Mouse (Mus musculus): ENCODE results near the gene Mbnl1. TPM values are rescaled to one million over a fixed set of nuclear protein-coding genes. Genes with fewer than 3 reads are reported as not detected.
A peak's percentile ranks its signal among the peaks of the same experiment; 100 is the strongest.

Gene Mbnl1
- polyA plus RNA-seq, 1 experiment from 2014 or later: 106 TPM

DNA sequence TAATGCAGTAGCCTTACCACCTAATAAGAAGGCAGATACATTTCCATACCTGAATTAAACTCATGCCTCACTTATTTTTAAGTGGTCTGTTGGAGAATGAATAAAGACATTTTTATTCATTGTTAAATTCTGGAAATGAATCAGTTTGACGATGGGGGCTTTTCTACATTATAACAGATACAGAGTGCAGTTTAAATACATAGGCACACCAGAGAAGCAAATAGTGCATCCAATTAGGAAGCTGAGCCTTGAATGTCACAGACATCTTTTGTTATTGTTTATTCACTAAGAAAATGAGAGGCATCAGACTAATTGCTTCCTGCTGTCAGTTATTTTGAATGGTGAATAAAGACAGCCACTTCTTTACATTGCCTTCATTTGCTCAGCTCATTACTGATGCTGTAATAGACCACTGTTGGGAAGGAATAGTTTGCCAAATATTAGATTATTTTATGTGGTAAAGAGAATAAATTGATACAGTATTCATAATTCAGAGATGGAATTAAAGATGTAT is 95.6 kb downstream of the Mbnl1 start:
- H3K4me2 ChIP-seq (ENCODE audit: low read depth, low read length): no peak overlapping the region
- no peaks in the 10 kb centered on the region for H3K27me3 ChIP-seq (ENCODE audit: control insufficient read depth, insufficient read depth, low read length)
- H3K4me1 ChIP-seq (ENCODE audit: control insufficient read depth, insufficient read depth, low read length): peaks cover 16% of the 10 kb centered on the region
- no peak overlapping the region for H3K4me3 ChIP-seq (replicated peaks; ENCODE audit: low read length)
- 70% methylated on average over 1 of the region's 1 CpGs for whole genome bisulfite sequencing
- no peak overlapping the region for H3K9ac ChIP-seq (ENCODE audit: low read length)
- no peak for ATAC-seq (ENCODE audit: insufficient read depth, low FRiP score)
- H3K27ac ChIP-seq (ENCODE audit: low read length): no peak overlapping the region
- no peaks in the 10 kb centered on the region for H3K9me3 ChIP-seq (replicated peaks; ENCODE audit: control insufficient read depth, low read length)
- H3K36me3 ChIP-seq (ENCODE audit: control insufficient read depth, insufficient read depth, low read length): no peaks in the 10 kb centered on the region

DNA sequence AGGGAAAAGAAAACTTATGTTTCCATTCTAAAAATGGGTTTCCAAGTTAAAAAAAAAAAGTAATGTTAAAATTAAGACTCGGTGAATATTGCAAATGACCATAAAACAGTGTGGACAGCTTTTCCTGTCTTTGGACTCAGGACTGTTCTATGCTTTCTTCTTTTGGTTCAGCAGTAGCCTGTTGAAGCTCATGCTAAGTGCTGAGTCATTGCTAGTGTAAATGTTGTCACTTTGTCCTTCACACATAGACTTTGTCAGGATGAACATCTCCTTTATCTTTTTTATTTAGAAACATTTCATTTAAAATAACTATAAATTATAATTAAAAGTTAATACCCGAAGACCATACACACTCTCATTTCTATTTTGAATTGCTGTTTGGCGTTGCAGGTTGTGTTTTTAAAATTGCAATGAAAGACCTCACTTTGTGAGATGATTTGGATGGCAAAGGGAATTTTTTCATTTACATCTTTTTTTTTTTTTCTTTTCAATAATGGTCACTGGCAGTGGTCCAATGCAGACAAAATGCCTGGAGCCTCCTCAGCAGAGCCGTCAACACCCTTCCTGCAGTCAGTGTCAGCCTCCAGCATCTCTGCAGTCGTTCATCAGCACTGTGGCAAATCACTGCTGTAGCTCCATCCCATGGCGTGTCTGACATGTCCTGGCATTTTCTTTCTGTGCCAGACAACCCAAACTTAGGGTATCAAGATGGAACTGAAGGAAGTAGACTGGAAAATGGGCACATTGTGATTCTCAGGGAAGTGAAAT is 96.4 kb downstream of the Mbnl1 start:
- Histone ChIP-seq H3K4me3 (replicated peaks; ENCODE audit: low read length) (no peak overlapping the region), H3K9ac (ENCODE audit: low read length) (no peak overlapping the region), H3K27ac (ENCODE audit: low read length) (no peak overlapping the region), H3K4me1 (ENCODE audit: control insufficient read depth, insufficient read depth, low read length) (peaks cover 9% of the 10 kb centered on the region), H3K36me3 (ENCODE audit: control insufficient read depth, insufficient read depth, low read length) (no peaks in the 10 kb centered on the region), H3K27me3 (ENCODE audit: control insufficient read depth, insufficient read depth, low read length) (no peaks in the 10 kb centered on the region), H3K4me2 (ENCODE audit: low read depth, low read length) (no peak overlapping the region), H3K9me3 (replicated peaks; ENCODE audit: control insufficient read depth, low read length) (no peaks in the 10 kb centered on the region)
- no peak for ATAC-seq (ENCODE audit: insufficient read depth, low FRiP score)
- 58% methylated on average over 6 of the region's 6 CpGs for WGBS

DNA sequence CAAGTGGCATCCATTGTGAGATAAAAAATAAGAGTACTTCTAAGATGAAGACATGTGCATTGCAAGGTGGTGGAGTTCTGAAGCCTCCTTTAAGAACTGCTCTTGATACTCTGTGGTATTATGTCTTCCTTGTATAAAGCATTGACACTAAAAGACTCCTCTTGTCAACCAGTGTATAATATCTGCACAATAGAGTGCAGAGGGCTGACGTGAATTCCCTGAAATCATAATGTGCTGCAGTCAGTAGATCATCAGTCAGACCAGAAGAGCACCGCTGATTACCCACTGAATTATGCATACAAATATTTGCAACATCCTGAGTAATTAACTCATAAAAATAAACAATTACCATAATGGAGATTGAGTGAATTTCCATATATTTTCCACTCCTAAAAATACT is 97.2 kb downstream of the Mbnl1 start:
- H3K36me3 ChIP-seq (ENCODE audit: control insufficient read depth, insufficient read depth, low read length): no peaks in the 10 kb centered on the region
- H3K4me2 ChIP-seq (ENCODE audit: low read depth, low read length): no peak overlapping the region
- ATAC-seq (ENCODE audit: insufficient read depth, low FRiP score): no peak
- H3K4me1 ChIP-seq (ENCODE audit: control insufficient read depth, insufficient read depth, low read length): peaks cover 17% of the 10 kb centered on the region
- H3K4me3 ChIP-seq (replicated peaks; ENCODE audit: low read length): no peak overlapping the region
- H3K27me3 ChIP-seq (ENCODE audit: control insufficient read depth, insufficient read depth, low read length): no peaks in the 10 kb centered on the region
- H3K9ac ChIP-seq (ENCODE audit: low read length): no peak overlapping the region
- WGBS: 41% methylated on average over 2 of the region's 2 CpGs
- no peak overlapping the region for H3K27ac ChIP-seq (ENCODE audit: low read length)
- no peaks in the 10 kb centered on the region for H3K9me3 ChIP-seq (replicated peaks; ENCODE audit: control insufficient read depth, low read length)

DNA sequence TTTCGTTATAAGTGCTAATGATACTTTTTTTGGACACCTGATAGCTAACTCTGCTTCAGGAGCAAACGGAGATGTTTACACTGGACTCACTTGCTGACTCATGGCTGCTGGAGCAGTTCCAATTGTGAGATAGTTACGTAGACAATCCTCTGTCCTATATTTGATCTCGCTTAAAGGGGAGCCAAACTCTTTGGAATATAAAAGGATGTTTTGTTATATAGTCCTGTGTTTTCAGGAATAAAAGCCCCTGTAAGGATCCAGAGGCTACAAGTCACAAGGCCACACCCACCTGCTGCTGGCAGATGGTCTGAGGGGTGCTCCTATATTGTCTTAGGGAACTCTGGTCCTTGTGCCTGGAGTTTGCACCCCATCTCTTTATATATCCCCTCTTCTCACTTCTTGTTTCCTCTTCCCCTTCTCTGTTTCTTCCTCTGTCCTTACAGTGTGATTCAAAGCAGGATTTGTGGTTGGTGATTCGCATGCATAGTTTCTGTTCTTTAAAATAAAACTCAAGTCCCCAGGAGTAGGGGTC is 97.9 kb downstream of the Mbnl1 start:
- ATAC-seq (ENCODE audit: insufficient read depth, low FRiP score): peak; percentile 71; the same call in 1 of the 2 replicates
- no peak overlapping the region for H3K9ac ChIP-seq (ENCODE audit: low read length)
- no peaks in the 10 kb centered on the region for H3K9me3 ChIP-seq (replicated peaks; ENCODE audit: control insufficient read depth, low read length)
- no peaks in the 10 kb centered on the region for H3K36me3 ChIP-seq (ENCODE audit: control insufficient read depth, insufficient read depth, low read length)
- no peak overlapping the region for H3K4me3 ChIP-seq (replicated peaks; ENCODE audit: low read length)
- H3K27me3 ChIP-seq (ENCODE audit: control insufficient read depth, insufficient read depth, low read length): no peaks in the 10 kb centered on the region
- no peak overlapping the region for H3K4me2 ChIP-seq (ENCODE audit: low read depth, low read length)
- 23% methylated on average over 5 of the region's 5 CpGs for WGBS
- H3K4me1 ChIP-seq (ENCODE audit: control insufficient read depth, insufficient read depth, low read length): peaks cover 25% of the 10 kb centered on the region
- no peak overlapping the region for H3K27ac ChIP-seq (ENCODE audit: low read length)

DNA sequence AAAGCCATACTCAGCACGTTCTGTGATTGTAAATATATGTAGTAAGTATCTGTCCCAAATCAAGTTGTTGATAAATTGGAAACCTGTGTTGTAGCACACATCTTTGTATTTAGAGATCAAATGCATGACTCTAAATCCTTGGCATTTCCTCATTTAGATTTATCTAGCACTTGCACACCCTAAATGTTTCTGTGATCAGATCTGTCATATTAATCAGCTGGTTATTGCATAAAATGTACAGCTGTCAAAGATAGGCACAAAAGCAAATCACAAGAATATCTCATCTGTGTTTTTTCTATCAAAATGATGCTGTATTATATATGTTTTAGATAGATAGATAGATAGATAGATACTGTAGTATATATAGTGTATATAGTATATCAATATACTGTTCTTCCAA is 98.9 kb downstream of the Mbnl1 start:
- ATAC-seq (ENCODE audit: insufficient read depth, low FRiP score): no peak

DNA sequence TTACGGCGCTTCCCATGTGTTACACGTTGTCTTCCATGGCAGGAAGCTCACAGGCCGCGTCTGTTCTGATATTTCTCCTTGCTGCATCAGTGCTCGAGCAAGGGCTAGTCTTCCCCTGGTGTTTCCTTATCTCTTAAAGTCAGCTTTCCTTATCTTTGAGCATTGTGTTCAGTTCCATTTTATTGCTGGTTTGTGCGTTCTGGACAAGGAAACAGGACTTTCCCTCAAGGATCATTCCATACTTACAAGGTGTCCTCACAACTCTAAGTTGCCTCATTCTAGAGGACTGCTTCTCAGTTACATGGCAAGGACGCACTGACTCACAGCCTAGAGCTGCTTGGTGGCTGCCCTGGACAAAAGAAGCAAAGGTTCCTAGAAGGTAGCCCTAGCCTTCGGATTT is 101.6 kb downstream of the Mbnl1 start:
- Histone ChIP-seq H3K27ac (ENCODE audit: low read length) (no peak overlapping the region), H3K9me3 (replicated peaks; ENCODE audit: control insufficient read depth, low read length) (no peaks in the 10 kb centered on the region), H3K27me3 (ENCODE audit: control insufficient read depth, insufficient read depth, low read length) (no peaks in the 10 kb centered on the region), H3K4me2 (ENCODE audit: low read depth, low read length) (no peak overlapping the region), H3K36me3 (ENCODE audit: control insufficient read depth, insufficient read depth, low read length) (no peaks in the 10 kb centered on the region), H3K4me3 (replicated peaks; ENCODE audit: low read length) (no peak overlapping the region), H3K4me1 (ENCODE audit: control insufficient read depth, insufficient read depth, low read length) (peaks cover 37% of the 10 kb centered on the region), H3K9ac (ENCODE audit: low read length) (no peak overlapping the region)
- WGBS: 77% methylated on average over 9 of the region's 9 CpGs
- no peak for ATAC-seq (ENCODE audit: insufficient read depth, low FRiP score)

More for the DNA sequence above, 98.9 kb downstream of the Mbnl1 start:
- Histone ChIP-seq H3K27me3 (ENCODE audit: control insufficient read depth, insufficient read depth, low read length) (no peaks in the 10 kb centered on the region), H3K27ac (ENCODE audit: low read length) (no peak overlapping the region), H3K4me2 (ENCODE audit: low read depth, low read length) (no peak overlapping the region), H3K4me1 (ENCODE audit: control insufficient read depth, insufficient read depth, low read length) (peaks cover 32% of the 10 kb centered on the region), H3K9me3 (replicated peaks; ENCODE audit: control insufficient read depth, low read length) (no peaks in the 10 kb centered on the region), H3K9ac (ENCODE audit: low read length) (no peak overlapping the region), H3K36me3 (ENCODE audit: control insufficient read depth, insufficient read depth, low read length) (no peaks in the 10 kb centered on the region), H3K4me3 (replicated peaks; ENCODE audit: low read length) (no peak overlapping the region)
- 75% methylated on average over 1 of the region's 1 CpGs for WGBS

DNA sequence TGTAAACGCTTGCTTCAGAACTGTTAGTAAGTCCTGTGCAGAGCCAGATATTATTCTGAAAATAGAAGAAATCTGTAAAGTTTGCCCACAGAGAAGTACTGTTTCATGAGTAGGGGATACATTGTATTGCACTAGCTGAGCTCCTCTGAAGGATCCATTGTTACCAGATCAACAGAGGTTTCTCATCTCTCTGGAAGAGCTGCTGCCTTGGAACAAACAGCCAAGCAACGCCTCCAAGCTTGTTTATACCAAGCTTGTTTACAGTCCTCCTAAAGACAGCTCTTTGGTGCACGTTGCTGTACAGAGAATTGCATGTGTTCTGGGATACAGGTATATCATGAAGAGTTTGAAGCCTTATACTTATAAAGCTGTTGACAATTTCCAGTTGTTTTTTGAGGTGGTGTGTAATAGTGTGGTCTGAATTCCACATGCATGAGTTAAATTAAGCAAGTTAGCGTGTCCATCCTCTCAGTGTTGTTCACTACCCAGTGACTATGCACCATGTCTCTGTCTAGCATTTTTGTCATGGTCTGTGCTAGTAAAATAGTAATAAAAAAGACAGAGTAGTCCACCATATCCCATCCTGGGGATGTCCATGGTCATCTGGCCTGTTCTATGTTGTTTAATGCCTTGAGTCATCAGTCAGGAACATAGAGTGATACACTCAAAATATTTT is 102.4 kb downstream of the Mbnl1 start:
- ATAC-seq (ENCODE audit: insufficient read depth, low FRiP score): no peak
- no peak overlapping the region for H3K9ac ChIP-seq (ENCODE audit: low read length)
- no peak overlapping the region for H3K4me2 ChIP-seq (ENCODE audit: low read depth, low read length)
- no peaks in the 10 kb centered on the region for H3K9me3 ChIP-seq (replicated peaks; ENCODE audit: control insufficient read depth, low read length)
- no peaks in the 10 kb centered on the region for H3K27me3 ChIP-seq (ENCODE audit: control insufficient read depth, insufficient read depth, low read length)
- no peak overlapping the region for H3K27ac ChIP-seq (ENCODE audit: low read length)
- WGBS: 65% methylated on average over 4 of the region's 4 CpGs
- H3K4me1 ChIP-seq (ENCODE audit: control insufficient read depth, insufficient read depth, low read length): peaks cover 32% of the 10 kb centered on the region
- H3K36me3 ChIP-seq (ENCODE audit: control insufficient read depth, insufficient read depth, low read length): no peaks in the 10 kb centered on the region
- H3K4me3 ChIP-seq (replicated peaks; ENCODE audit: low read length): no peak overlapping the region

DNA sequence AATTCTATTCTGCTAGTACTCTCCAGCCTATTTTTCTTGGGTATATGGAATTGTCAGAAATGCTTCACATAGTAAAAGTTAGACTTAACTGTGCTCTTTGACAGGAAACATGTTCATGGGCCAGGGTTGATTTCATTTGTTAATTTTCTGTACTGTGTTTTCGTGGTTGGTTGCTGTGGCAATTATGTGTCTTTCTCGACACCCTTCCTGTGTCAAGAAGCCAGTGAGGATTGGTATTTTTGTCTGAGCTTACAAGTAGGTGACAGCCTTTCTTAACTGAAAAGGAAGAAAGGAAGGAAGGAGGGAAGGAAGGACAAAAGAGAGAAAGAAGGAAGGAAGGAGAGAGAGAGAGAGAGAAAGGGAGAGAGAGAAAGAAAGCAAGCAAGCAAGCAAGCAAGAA is 103.3 kb downstream of the Mbnl1 start:
- Histone ChIP-seq H3K27ac (ENCODE audit: low read length) (no peak overlapping the region), H3K9ac (ENCODE audit: low read length) (no peak overlapping the region), H3K4me3 (replicated peaks; ENCODE audit: low read length) (no peak overlapping the region), H3K27me3 (ENCODE audit: control insufficient read depth, insufficient read depth, low read length) (no peaks in the 10 kb centered on the region), H3K4me1 (ENCODE audit: control insufficient read depth, insufficient read depth, low read length) (peaks cover 37% of the 10 kb centered on the region), H3K9me3 (replicated peaks; ENCODE audit: control insufficient read depth, low read length) (no peaks in the 10 kb centered on the region), H3K4me2 (ENCODE audit: low read depth, low read length) (no peak overlapping the region; the same call in 1 of the 2 replicates), H3K36me3 (ENCODE audit: control insufficient read depth, insufficient read depth, low read length) (no peaks in the 10 kb centered on the region)
- ATAC-seq (ENCODE audit: insufficient read depth, low FRiP score): no peak
- 46% methylated on average over 2 of the region's 2 CpGs for WGBS
